ENCODE assay signal across 8 mouse cellular contexts in genomic region chr10:4611386-4612155, GRCm38 (mm10). TPM values are rescaled to one million over a fixed set of nuclear protein-coding genes. Genes with fewer than 3 reads are reported as not detected.
DNase-seq lines count a peak whose midpoint lies in the region; ATAC-seq lines count a peak whose summit lies in the region.

Esr1 (plus strand) TSS chr10:4611593.

- H3K4me2 ChIP-seq in intestine, embryonic 15.5 days (replicated peaks), result peak within 1 kb of the TSS; percentile 53

- H3K4me3 ChIP-seq in intestine, embryonic 15.5 days (replicated peaks), result peak within 1 kb of the TSS; percentile 18
- H3K4me3 ChIP-seq in macrophage (ENCODE audit: inconsistent target), result peak within 1 kb of the TSS; percentile 65

- no peaks in the 10 kb centered on the region for H3K9me3 ChIP-seq in intestine, embryonic 15.5 days

- H3K79me2 ChIP-seq in macrophage (ENCODE audit: inconsistent target), result no peaks in the 10 kb centered on the region

- no peak within 1 kb of the TSS for H3K27ac ChIP-seq in intestine, embryonic 15.5 days
- peak within 1 kb of the TSS; percentile 78 for H3K27ac ChIP-seq in macrophage

- WGBS in intestine, embryonic 15.5 days, result 30% methylated on average over 13 of the region's 13 CpGs
- 5% methylated on average over 13 of the region's 13 CpGs for WGBS in macrophage (ENCODE audit: missing documents)

- no peaks in the 10 kb centered on the region for H3K4me1 ChIP-seq in intestine, embryonic 15.5 days (replicated peaks)

- H3K27me3 ChIP-seq in intestine, embryonic 15.5 days (replicated peaks), result no peaks in the 10 kb centered on the region

- no peak within 1 kb of the TSS for H3K9ac ChIP-seq in intestine, embryonic 15.5 days

- peak; percentile 49 for ATAC-seq in intestine, embryonic 15.5 days

- no peaks in the 10 kb centered on the region for H3K36me3 ChIP-seq in intestine, embryonic 15.5 days
- no peaks in the 10 kb centered on the region for H3K36me3 ChIP-seq in macrophage (ENCODE audit: inconsistent target)

- DNase-seq in embryo, embryonic 10.5 days (ENCODE audit: low spot score), result peak; percentile 5
- no peak for DNase-seq in embryo, embryonic 10 days (ENCODE audit: low spot score)
- DNase-seq in thymus, postnatal 14 days, result peak; percentile 23
- no peak for DNase-seq in thymus, postnatal 25 days
- DNase-seq in urinary bladder, adult 2 months (ENCODE audit: low spot score), result no peak
- no peak for DNase-seq in layer of hippocampus, adult 9-10 months (ENCODE audit: low spot score)

RNA-seq across cellular contexts. Expression of gene Esr1, which starts in this region (rescaled TPM):
- 0.59 and 0.63 TPM in 2 replicates for polyA plus RNA-seq in intestine, embryonic 15.5 days (2015; fragmentation: Nextera tagmentation; extraction: Ambion mirVana)
- 10 to 100 TPM in 23 of 26 experiments, 1 to 10 TPM in 3; 6.9 to 42.4 (median 24.0) TPM for total RNA-seq in macrophage (2018; cell fraction: chromatin; rRNA removed)
- 1 to 10 TPM; 4.2 to 9.2 (median 6.1) TPM for total RNA-seq in macrophage (2018; cell fraction: cytosol; rRNA removed)
- 10 to 100 TPM in 25 of 26 experiments, 1 to 10 TPM in 1; 8.4 to 29.7 (median 20.3) TPM for total RNA-seq in macrophage (2018; cell fraction: nucleus; rRNA removed)
- polyA plus RNA-seq in macrophage (2018), result 1.1 to 4.2 TPM (median 1.2 TPM) in 3 replicates
- polyA plus RNA-seq in urinary bladder, adult 2 months (2012; rRNA removed), result 3.7 and 4.9 TPM in 2 replicates

Comparison
In these comparisons a context has a peak if more than half of its experiments do, and no peak if none do; other contexts are left out.
1. DNase-seq: peak in embryo, embryonic 10.5 days (single experiment) and thymus, postnatal 14 days (single experiment); none in embryo, embryonic 10 days (single experiment), thymus, postnatal 25 days (single experiment), urinary bladder, adult 2 months (single experiment) and layer of hippocampus, adult 9-10 months (single experiment).
2. Peak in ATAC-seq, H3K4me3 ChIP-seq and H3K4me2 ChIP-seq in intestine, embryonic 15.5 days; RNA of the gene not detected or under 1 TPM.